Mouse (Mus musculus) embryonic facial prominence, embryonic 13.5 days (tissue): Measurements from ENCODE around the gene Eif4enif1. TPM values are rescaled to one million over a fixed set of nuclear protein-coding genes. Genes with fewer than 3 reads are reported as not detected.

Source experiments
- ATAC-seq: fragments of 200-750 bp; cut with Nextera tagmentation; 2 replicates; pipeline ENCODE4 v1.8.0; 2017; ENCODE audit warnings: low read depth; ENCODE audit not compliant: insufficient number of reproducible peaks, insufficient read depth, low FRiP score, low TSS enrichment
- H3K27ac ChIP-seq: fragments of 300-500 bp; sonication (generic); 2 replicates; pipeline ENCODE4 v1.5.1; 2015; ENCODE audit warnings: moderate library complexity, mild to moderate bottlenecking, inconsistent platforms
- H3K27me3 ChIP-seq: fragments of 300-500 bp; sonication (generic); 2 replicates; pipeline ENCODE4 v1.6.1; 2015; ENCODE audit warnings: mild to moderate bottlenecking, inconsistent platforms
- H3K36me3 ChIP-seq: fragments of 300-500 bp; sonication (generic); 2 replicates; pipeline ENCODE4 v1.6.1; 2015; ENCODE audit warnings: mild to moderate bottlenecking, inconsistent platforms
- H3K4me1 ChIP-seq: fragments of 300-500 bp; sonication (generic); 2 replicates; pipeline ENCODE4 v1.6.1; 2015; ENCODE audit warnings: inconsistent platforms
- H3K4me2 ChIP-seq: fragments of 300-500 bp; sonication (generic); 2 replicates; pipeline ENCODE4 v1.6.1; 2015; ENCODE audit warnings: moderate library complexity, mild to moderate bottlenecking, inconsistent platforms
- H3K4me3 ChIP-seq: fragments of 300-500 bp; sonication (generic); 2 replicates; pipeline ENCODE4 v1.5.1; 2015; ENCODE audit warnings: mild to moderate bottlenecking, inconsistent platforms
- H3K9ac ChIP-seq: fragments of 300-500 bp; sonication (generic); 2 replicates; pipeline ENCODE4 v1.6.1; 2015; ENCODE audit warnings: mild to moderate bottlenecking, inconsistent platforms
- H3K9me3 ChIP-seq: fragments of 300-500 bp; sonication (generic); 2 replicates; pipeline ENCODE4 v1.6.1; 2016; ENCODE audit warnings: inconsistent platforms
- WGBS: fragments of 180-500 bp; shearing (Covaris S2); methylation state at CpG from one replicate; pipeline ENCODE4 v1.1.7; 2015; ENCODE audit warnings: mixed read lengths; 5-methylcytosine and 5-hydroxymethylcytosine counted together
- polyA plus RNA-seq: library from polyadenylated mRNA; unstranded; fragments of >200 nt; fragmentation: Nextera tagmentation; extraction: Ambion mirVana; gene quantifications from 2 replicates; pipeline ENCODE4 v1.2.1, GENCODE M21; 2015

Gene Eif4enif1
- polyA plus RNA-seq, 1 experiment from 2014 or later: 59.4 TPM

- peaks cover 10% of the 10 kb centered on the region for H3K9me3 ChIP-seq
- H3K27ac ChIP-seq: no peak overlapping the region
- H3K36me3 ChIP-seq: peaks cover 1% of the 10 kb centered on the region; the same call in 1 of the 2 replicates
- H3K4me3 ChIP-seq: no peak overlapping the region
- WGBS: 84% methylated on average over 3 of the region's 3 CpGs
- no peaks in the 10 kb centered on the region for H3K27me3 ChIP-seq
- H3K9ac ChIP-seq: no peak overlapping the region
- peaks cover 8% of the 10 kb centered on the region for H3K4me1 ChIP-seq
- H3K4me2 ChIP-seq: no peak overlapping the region
- no peak for ATAC-seq
Observed at GRCm38 (mm10) chr11:3285940-3286339, 83.7 kb downstream of the Eif4enif1 start.

- peaks cover 6% of the 10 kb centered on the region; the same call in 1 of the 2 replicates for H3K36me3 ChIP-seq
- no peak for ATAC-seq
- WGBS: 45% methylated on average over 6 of the region's 6 CpGs
Observed at GRCm38 (mm10) chr11:3287131-3287530, 84.9 kb downstream of the Eif4enif1 start.

GRCm38 (mm10) chr11:3287921-3288320 is 85.7 kb downstream of the Eif4enif1 start:
- Histone ChIP-seq H3K4me1 (peaks cover 18% of the 10 kb centered on the region), H3K27me3 (no peaks in the 10 kb centered on the region), H3K9me3 (0 out of 2 replicates have a peak, but pooled peaks cover 1% of the 10 kb centered on the region), H3K9ac (peak overlapping the region; percentile 99; the same call in 1 of the 2 replicates), H3K27ac (peak overlapping the region; percentile 100), H3K4me2 (peak overlapping the region; percentile 99), H3K4me3 (peak overlapping the region; percentile 79), H3K36me3 (peaks cover 6% of the 10 kb centered on the region; the same call in 1 of the 2 replicates)
- ATAC-seq: no peak
- 65% methylated on average over 5 of the region's 5 CpGs for WGBS

More at GRCm38 (mm10) chr11:3287131-3287530, 84.9 kb downstream of the Eif4enif1 start:
- Histone ChIP-seq H3K9me3 (0 out of 2 replicates have a peak, but pooled peaks cover 5% of the 10 kb centered on the region), H3K27me3 (no peaks in the 10 kb centered on the region), H3K4me2 (no peak overlapping the region), H3K27ac (no peak overlapping the region), H3K4me1 (peaks cover 14% of the 10 kb centered on the region), H3K4me3 (no peak overlapping the region), H3K9ac (no peak overlapping the region)

- WGBS: under 1% methylated on average over 41 of the region's 41 CpGs
Observed at GRCm38 (mm10) chr11:3288521-3289301, 86.5 kb downstream of the Eif4enif1 start, which contains the start of gene Patz1. Gene Patz1 (plus strand): TSS chr11:3288874.

GRCm38 (mm10) chr11:3289302-3289802 is 87.2 kb downstream of the Eif4enif1 start:
- under 1% methylated on average over 34 of the region's 40 CpGs for WGBS
- ATAC-seq: peak; percentile 86
- H3K27ac ChIP-seq: peak overlapping the region; percentile 100

More at GRCm38 (mm10) chr11:3288521-3289301, 86.5 kb downstream of the Eif4enif1 start, which contains the start of gene Patz1:
- Histone ChIP-seq H3K9ac (peak within 1 kb of the TSS; percentile 99), H3K4me3 (peak within 1 kb of the TSS; percentile 79), H3K4me1 (peaks cover 26% of the 10 kb centered on the region), H3K27ac (peak within 1 kb of the TSS; percentile 100), H3K9me3 (no peaks in the 10 kb centered on the region), H3K4me2 (peak within 1 kb of the TSS; percentile 99), H3K27me3 (no peaks in the 10 kb centered on the region), H3K36me3 (peaks cover 14% of the 10 kb centered on the region)
- ATAC-seq: no peak

GRCm38 (mm10) chr11:3289803-3290639 is 87.8 kb downstream of the Eif4enif1 start:
- H3K9me3 ChIP-seq: no peaks in the 10 kb centered on the region
- H3K4me3 ChIP-seq: peak overlapping the region; percentile 79
- peak; percentile 60 for ATAC-seq
- H3K4me1 ChIP-seq: peaks cover 37% of the 10 kb centered on the region
- H3K27ac ChIP-seq: peak overlapping the region; percentile 100
- no peaks in the 10 kb centered on the region for H3K27me3 ChIP-seq
- peak overlapping the region; percentile 99 for H3K4me2 ChIP-seq
- under 1% methylated on average over 89 of the region's 92 CpGs for WGBS
- H3K9ac ChIP-seq: peak overlapping the region; percentile 99
- H3K36me3 ChIP-seq: peaks cover 26% of the 10 kb centered on the region

More at GRCm38 (mm10) chr11:3289302-3289802, 87.2 kb downstream of the Eif4enif1 start:
- Histone ChIP-seq H3K9me3 (no peaks in the 10 kb centered on the region), H3K4me2 (peak overlapping the region; percentile 99), H3K36me3 (peaks cover 21% of the 10 kb centered on the region), H3K9ac (peak overlapping the region; percentile 99), H3K4me1 (peaks cover 33% of the 10 kb centered on the region), H3K4me3 (peak overlapping the region; percentile 79), H3K27me3 (no peaks in the 10 kb centered on the region)

- no peak for ATAC-seq
- no peaks in the 10 kb centered on the region for H3K27me3 ChIP-seq
- no peaks in the 10 kb centered on the region for H3K9me3 ChIP-seq
- peak overlapping the region; percentile 100 for H3K27ac ChIP-seq
- peaks cover 45% of the 10 kb centered on the region for H3K4me1 ChIP-seq
- peak overlapping the region; percentile 99 for H3K9ac ChIP-seq
- peak overlapping the region; percentile 79 for H3K4me3 ChIP-seq
- WGBS: under 1% methylated on average over 50 of the region's 50 CpGs
- peaks cover 33% of the 10 kb centered on the region for H3K36me3 ChIP-seq
- peak overlapping the region; percentile 99 for H3K4me2 ChIP-seq
Observed at GRCm38 (mm10) chr11:3290640-3291310, 88.6 kb downstream of the Eif4enif1 start.

- WGBS: under 1% methylated on average over 26 of the region's 26 CpGs
- no peaks in the 10 kb centered on the region for H3K27me3 ChIP-seq
- peaks cover 40% of the 10 kb centered on the region for H3K36me3 ChIP-seq
- no peaks in the 10 kb centered on the region for H3K9me3 ChIP-seq
- peaks cover 52% of the 10 kb centered on the region for H3K4me1 ChIP-seq
- H3K27ac ChIP-seq: peak overlapping the region; percentile 100
- peak overlapping the region; percentile 99 for H3K9ac ChIP-seq
- ATAC-seq: no peak
- H3K4me3 ChIP-seq: peak overlapping the region; percentile 79
- H3K4me2 ChIP-seq: peak overlapping the region; percentile 99
Observed at GRCm38 (mm10) chr11:3291311-3292061, 89.3 kb downstream of the Eif4enif1 start.

- Histone ChIP-seq H3K9ac (peak overlapping the region; percentile 99), H3K27ac (peak overlapping the region; percentile 100), H3K27me3 (no peaks in the 10 kb centered on the region), H3K9me3 (no peaks in the 10 kb centered on the region), H3K4me1 (peaks cover 57% of the 10 kb centered on the region), H3K4me3 (peak overlapping the region; percentile 79), H3K4me2 (peak overlapping the region; percentile 99), H3K36me3 (peaks cover 45% of the 10 kb centered on the region)
- under 1% methylated on average over 8 of the region's 8 CpGs for WGBS
- no peak for ATAC-seq
Observed at GRCm38 (mm10) chr11:3292062-3292421, 89.8 kb downstream of the Eif4enif1 start.

GRCm38 (mm10) chr11:3292711-3293249 is 90.6 kb downstream of the Eif4enif1 start:
- Histone ChIP-seq H3K36me3 (peaks cover 53% of the 10 kb centered on the region), H3K9ac (peak overlapping the region; percentile 99), H3K4me3 (peak overlapping the region; percentile 79), H3K27ac (peak overlapping the region; percentile 100), H3K4me1 (peaks cover 56% of the 10 kb centered on the region), H3K27me3 (no peaks in the 10 kb centered on the region), H3K9me3 (no peaks in the 10 kb centered on the region), H3K4me2 (peak overlapping the region; percentile 99)
- no peak for ATAC-seq
- 2% methylated on average over 8 of the region's 8 CpGs for WGBS
